Mouse (Mus musculus) cerebellum, adult 2 months (tissue): ENCODE data around the gene Per3.
A peak's percentile ranks its signal among the peaks of the same experiment; 100 is the strongest.

ENCODE experiments used
- CTCF ChIP-seq: fragments of 200-500 bp; IDR thresholded peaks from 2 replicates; pipeline ENCODE4 v1.5.1; 2011; ENCODE audit warnings: low read depth, mild to moderate bottlenecking, control low read depth, low read length, moderate library complexity, borderline replicate concordance; ENCODE audit not compliant: insufficient read depth
- POLR2A ChIP-seq: fragments of 200-500 bp; IDR thresholded peaks from 2 replicates; pipeline ENCODE4 v1.6.1; 2011; ENCODE audit warnings: low read length, control low read depth, borderline replicate concordance; ENCODE audit not compliant: insufficient read depth

DNA sequence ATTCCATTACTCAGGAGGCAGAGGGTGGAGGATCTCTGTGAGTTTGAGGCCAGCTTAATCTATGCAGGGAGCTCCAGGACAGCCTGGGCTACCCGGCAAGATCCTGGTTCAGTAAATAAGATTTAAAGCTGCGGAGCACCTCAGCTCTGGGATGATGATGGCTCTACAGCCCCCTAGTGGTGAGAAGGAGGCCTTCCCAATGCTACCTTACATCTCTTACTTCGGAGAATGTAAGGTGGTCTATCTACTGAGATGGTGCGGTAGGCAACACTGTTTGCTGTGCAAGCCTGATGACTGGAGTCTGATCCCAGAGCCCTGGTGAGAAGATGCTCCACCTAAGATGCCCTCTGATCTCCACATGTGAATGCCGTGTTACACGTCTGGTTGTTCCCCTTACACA is 17.5 kb downstream of the Per3 start:
- TF ChIP-seq CTCF: peak; percentile 80
- no peak for TF ChIP-seq POLR2A
